Mouse (Mus musculus): ENCODE results near the gene Frmd4b.
"Not testable (repeated sequence)": the region's sequence is repeated elsewhere in the genome, so short reads cannot be mapped to it uniquely, and the experiment has no call there.

The Frmd4b gene

GRCm38 (mm10) chr6:97413453-97413852 lies 203.9 kb downstream of the Frmd4b start:
- DNase-seq (ENCODE audit: low spot score) = no peak

- no peak for DNase-seq (ENCODE audit: low spot score)
These were observed 204.9 kb downstream of the Frmd4b start for GRCm38 (mm10) chr6:97412403-97412802.

- no peak for DNase-seq (ENCODE audit: low spot score)
These were observed 206.0 kb downstream of the Frmd4b start for GRCm38 (mm10) chr6:97411327-97411726.

- no peak for DNase-seq (ENCODE audit: low spot score)
These were observed 207.7 kb downstream of the Frmd4b start for GRCm38 (mm10) chr6:97409467-97410239.

- no peak for DNase-seq (ENCODE audit: low spot score)
These were observed 209.4 kb downstream of the Frmd4b start for GRCm38 (mm10) chr6:97407914-97408313.

- no peak for DNase-seq (ENCODE audit: low spot score)
These were observed 209.9 kb downstream of the Frmd4b start for GRCm38 (mm10) chr6:97407425-97407824.

GRCm38 (mm10) chr6:97405311-97405710 lies 212.0 kb downstream of the Frmd4b start:
- DNase-seq (ENCODE audit: low spot score) = no peak

- DNase-seq (ENCODE audit: low spot score) = no peak
These were observed 214.4 kb downstream of the Frmd4b start for GRCm38 (mm10) chr6:97402822-97403472.

- DNase-seq (ENCODE audit: low spot score) = no peak
These were observed 216.9 kb downstream of the Frmd4b start for GRCm38 (mm10) chr6:97400446-97400845.

GRCm38 (mm10) chr6:97397935-97398334 lies 219.4 kb downstream of the Frmd4b start:
- no peak for DNase-seq (ENCODE audit: low spot score)

GRCm38 (mm10) chr6:97396957-97397354 lies 220.4 kb downstream of the Frmd4b start:
- no peak for DNase-seq (ENCODE audit: low spot score)

GRCm38 (mm10) chr6:97396351-97396956 lies 220.9 kb downstream of the Frmd4b start:
- no peak for DNase-seq (ENCODE audit: low spot score)

GRCm38 (mm10) chr6:97395477-97396350 lies 221.6 kb downstream of the Frmd4b start:
- no peak for DNase-seq (ENCODE audit: low spot score)

GRCm38 (mm10) chr6:97394473-97395075 lies 222.8 kb downstream of the Frmd4b start:
- DNase-seq (ENCODE audit: low spot score) = no peak

GRCm38 (mm10) chr6:97392912-97393311 lies 224.4 kb downstream of the Frmd4b start:
- no peak for DNase-seq (ENCODE audit: low spot score)

- DNase-seq (ENCODE audit: low spot score) = no peak
These were observed 230.0 kb downstream of the Frmd4b start for GRCm38 (mm10) chr6:97387388-97387787.

GRCm38 (mm10) chr6:97384918-97385317 lies 232.4 kb downstream of the Frmd4b start:
- DNase-seq (ENCODE audit: low spot score) = no peak

- no peak for DNase-seq (ENCODE audit: low spot score)
These were observed 236.1 kb downstream of the Frmd4b start for GRCm38 (mm10) chr6:97381275-97381674.

- DNase-seq (ENCODE audit: low spot score) = no peak
These were observed 246.4 kb downstream of the Frmd4b start for GRCm38 (mm10) chr6:97370947-97371346.

GRCm38 (mm10) chr6:97370460-97370859 lies 246.9 kb downstream of the Frmd4b start:
- DNase-seq (ENCODE audit: low spot score) = no peak

GRCm38 (mm10) chr6:97363846-97364245 lies 253.5 kb downstream of the Frmd4b start:
- DNase-seq (ENCODE audit: low spot score) = no peak

- DNase-seq (ENCODE audit: low spot score) = not testable (repeated sequence)
These were observed 259.7 kb downstream of the Frmd4b start for GRCm38 (mm10) chr6:97357606-97358005.

All from urinary bladder, postnatal 25 days (tissue).